Mouse (Mus musculus) kidney, postnatal 25 days (tissue): ENCODE data around the gene Panx2.

Experiments
- DNase-seq, 2 experiments: peaks; one replicate each; pipeline ENCODE4 v3.0.0; 2021; ENCODE audit warnings: mixed read lengths in 2 of 2

The Panx2 gene

DNA sequence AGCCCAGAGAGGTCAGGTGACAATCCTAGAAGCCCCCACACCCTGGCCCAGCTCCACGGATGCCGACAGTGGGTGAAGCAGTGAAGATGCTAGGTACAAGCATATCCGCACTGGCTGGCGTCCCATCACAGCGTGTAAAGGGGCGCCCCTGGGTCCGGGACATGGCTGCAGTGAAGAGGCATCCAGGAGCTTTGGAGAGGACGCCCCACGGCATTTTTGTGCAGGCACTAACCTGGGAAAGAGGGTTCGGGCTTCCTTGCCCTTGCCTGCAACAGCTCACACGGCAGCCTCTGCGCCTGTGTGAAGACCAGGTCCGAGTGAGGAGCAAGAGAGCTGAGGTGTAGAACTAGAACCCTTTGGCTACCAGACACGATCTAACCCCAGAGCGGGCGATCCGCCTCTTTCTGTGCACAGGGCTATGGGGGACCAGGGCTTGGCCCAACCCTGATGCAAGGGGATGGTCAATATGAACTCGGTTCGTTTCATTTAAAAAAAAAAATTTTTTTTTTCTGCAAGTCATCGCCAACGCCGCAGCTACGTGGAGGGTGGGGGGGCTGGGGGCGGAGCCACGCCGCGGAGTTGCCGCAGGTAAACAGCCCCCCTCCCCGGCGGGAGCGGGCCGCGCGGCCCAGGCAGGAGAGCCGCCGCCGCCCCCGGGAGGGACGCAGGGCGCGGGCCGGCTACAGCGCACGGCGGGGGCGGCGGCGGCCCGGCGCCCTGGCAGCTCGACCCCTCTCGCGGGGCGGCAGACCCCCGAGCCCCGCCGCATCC is at the start of gene Panx2:
Panx2 (plus strand) TSS at position 574 of the 771 bp plus-strand sequence.
- peak in 1 of 2 experiments; percentile 38 for DNase-seq

DNA sequence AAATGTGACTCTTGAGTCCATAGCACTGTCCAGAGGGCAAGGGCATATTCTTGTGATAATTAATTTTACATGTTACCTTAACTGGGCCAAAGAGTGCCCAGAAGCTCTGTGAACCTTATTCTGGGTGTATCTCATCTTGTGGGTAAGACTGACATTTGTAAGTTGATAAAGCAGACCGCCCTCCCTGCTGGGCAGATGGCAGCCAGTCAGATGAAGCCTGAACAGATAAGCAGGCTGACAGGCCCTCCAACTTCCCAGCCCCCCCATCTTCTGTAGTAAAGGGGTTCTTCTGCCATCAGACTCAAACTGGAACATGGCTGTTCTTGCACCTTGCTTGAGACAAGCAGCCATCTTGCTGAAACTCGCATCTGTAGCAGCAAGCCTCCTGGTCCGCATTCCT is 42.8 kb upstream of the Panx2 start:
- DNase-seq: no peak

DNA sequence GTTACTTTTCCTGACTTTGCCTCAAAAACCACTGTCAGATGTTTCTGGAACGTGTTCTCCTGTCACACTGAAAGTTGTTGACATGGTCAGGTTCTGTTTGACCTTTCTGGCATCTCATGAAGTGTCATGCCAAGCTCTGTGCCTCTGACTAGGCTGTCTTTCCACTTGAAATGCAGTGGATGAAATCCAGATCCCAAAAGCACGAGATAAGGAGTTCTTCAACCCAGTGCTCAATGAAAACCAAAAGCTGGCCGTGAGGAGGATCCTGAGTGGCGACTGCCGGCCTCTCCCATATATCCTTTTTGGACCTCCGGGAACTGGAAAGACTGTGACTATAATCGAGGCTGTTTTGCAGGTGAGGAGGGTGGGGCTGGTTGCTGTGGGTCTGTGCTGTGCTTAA is 39.4 kb upstream of the Panx2 start:
- DNase-seq: no peak

DNA sequence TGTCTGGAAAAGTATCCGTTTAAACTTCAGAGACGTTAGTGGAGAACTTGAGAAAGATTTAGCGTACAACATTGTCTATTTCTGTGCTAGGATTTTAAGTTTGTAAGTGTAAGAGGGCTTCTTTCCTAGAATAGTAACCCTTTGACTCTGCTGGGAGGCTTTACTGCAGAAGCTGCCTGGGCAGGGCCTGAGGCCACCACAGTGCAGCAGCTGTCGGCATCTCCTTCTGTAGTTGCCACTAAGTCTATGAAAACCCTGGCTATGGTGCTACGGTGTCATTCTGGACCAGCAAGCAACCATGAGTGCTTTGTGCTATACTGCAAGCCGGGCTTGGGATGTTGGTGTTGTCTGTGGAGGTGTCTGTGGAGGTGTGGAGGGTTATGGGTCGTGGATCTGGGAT is 39.0 kb upstream of the Panx2 start:
- DNase-seq: no peak

DNA sequence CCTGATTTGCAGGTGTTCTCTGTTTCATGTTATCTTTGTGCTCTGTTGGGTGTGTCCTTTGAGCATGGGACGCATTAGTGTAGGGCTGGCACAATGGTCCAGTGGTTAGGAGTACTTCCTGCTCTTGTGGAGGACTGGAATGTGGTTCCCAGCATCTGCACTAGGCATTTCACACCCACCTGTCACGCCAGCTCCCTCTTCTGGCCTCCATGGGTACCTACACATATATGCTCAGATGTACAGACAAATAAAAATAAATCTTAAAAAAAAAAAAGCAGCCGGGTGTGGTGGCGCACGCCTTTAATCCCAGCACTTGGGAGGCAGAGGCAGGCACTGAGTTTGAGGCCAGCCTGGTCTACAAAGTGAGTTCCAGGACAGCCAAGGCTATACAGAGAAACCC is 15.2 kb upstream of the Panx2 start:
- DNase-seq: peak in 1 of 2 experiments; percentile 15

DNA sequence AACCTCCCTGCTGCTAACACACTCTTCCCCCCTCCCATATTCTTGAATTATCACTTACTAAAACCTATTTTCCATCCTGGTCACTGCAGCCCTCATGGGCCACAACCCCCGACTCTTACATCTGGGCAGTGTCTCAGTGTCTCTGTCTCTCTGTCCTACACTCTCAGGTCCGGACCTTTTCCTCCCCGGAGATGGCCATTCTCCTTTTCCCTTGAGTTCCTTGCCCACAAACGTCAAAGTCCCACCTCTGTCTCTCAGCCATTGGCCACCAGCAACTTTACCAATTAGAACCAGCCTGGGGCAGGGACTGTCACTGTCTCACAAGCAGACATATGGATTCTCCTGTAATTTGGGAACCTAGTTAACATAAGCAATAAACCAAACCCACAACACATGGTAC is 13.2 kb upstream of the Panx2 start:
- DNase-seq: no peak

DNA sequence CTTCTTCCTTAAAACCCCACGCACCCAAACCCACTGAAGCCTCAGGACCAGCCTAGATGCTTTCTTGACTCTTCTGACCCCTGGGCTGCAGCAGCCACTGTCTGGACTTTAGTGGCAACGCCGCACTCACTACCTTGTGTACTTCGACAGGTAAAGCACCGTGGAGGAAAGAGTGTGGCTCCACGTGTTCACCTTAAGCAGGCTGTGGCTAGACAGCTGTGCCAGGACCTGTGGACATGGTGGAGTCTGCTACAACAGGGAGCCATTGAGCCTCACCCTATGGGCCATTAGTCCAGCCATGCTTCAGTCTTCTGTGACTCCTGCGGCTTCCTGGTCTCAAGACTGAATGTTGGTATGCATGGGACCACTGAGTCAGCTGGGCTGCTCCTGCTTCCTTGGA is 4.9 kb upstream of the Panx2 start:
- DNase-seq: peak in 1 of 2 experiments; percentile 32

DNA sequence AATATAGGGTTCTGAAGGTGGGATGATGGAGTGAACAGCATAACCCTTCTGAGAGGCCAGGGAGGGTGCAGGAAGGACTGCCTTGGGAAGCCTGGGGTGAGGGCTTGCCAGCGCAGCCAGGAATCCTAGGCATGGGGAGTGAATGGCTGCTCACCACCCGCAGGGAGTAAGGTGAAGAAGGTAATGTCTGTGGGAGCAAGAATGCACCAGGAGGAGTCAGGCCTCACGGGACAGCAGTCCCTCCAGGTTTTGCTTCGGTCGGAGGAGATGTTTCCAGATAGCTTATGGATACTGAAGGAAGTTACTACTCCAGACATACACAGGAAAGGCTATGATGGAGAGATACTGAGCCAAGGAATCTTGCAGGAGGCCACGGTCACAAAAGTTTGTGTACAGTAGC is 798 bp upstream of the Panx2 start:
- peak in 1 of 2 experiments; percentile 10 for DNase-seq

DNA sequence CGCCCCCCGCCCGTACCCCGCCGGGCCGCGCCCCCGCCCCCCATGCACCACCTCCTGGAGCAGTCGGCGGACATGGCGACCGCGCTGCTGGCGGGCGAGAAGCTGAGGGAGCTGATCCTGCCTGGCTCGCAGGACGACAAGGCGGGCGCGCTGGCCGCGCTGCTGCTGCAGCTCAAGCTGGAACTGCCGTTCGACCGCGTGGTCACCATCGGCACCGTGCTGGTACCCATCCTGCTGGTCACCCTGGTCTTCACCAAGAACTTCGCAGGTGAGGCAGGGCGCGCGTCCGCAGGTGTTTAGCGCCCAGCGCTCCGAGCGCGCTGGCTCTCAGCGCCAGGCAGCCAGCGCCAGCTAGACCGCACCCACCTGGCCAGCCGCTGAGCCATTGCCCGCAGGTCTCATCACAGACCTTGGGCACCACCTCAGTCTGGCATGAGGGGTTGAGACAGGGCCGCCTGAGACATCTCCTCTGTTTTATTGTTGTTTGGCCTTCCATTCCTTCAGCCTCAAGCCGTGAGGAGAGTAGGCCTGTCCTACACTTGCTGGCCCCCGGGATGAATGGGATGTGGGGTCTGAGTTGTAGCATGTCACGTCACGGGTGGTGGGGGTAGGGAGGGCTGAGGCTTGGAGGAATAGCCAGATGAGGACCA is 623 bp downstream of the Panx2 start:
- peak in 1 of 2 experiments; percentile 45 for DNase-seq

DNA sequence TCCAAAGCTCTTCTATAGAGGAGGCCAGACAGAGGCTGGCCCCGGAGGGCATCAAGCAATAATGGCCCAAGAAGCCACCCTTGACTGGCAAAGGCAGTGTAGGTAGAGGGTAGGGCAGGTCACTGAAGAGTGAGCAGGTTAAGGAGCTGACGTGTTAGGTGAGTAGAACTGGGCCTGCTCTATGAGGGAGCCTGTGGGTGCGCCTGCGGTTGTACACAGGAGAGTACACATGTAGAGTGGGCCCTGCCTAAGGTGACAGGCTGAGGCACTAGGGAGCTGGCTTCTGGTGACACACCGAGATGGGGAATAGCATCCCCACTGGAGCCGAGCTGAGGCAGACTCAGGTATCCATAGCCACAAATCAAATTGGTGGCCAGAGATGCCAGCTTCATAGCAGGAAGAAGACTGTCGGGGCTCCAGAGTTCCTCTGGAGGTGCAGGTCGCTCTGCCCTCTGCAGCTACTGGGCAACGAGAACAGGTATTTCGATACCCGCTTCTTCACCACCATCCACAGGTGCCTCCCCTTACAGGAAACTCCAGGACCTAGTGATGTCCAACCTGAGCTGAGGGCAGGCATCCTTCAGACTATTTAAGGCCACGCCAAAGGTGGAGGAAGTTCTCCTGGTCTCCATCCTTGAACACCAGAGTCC is 1.4 kb downstream of the Panx2 start:
- peak in 1 of 2 experiments; percentile 17 for DNase-seq

DNA sequence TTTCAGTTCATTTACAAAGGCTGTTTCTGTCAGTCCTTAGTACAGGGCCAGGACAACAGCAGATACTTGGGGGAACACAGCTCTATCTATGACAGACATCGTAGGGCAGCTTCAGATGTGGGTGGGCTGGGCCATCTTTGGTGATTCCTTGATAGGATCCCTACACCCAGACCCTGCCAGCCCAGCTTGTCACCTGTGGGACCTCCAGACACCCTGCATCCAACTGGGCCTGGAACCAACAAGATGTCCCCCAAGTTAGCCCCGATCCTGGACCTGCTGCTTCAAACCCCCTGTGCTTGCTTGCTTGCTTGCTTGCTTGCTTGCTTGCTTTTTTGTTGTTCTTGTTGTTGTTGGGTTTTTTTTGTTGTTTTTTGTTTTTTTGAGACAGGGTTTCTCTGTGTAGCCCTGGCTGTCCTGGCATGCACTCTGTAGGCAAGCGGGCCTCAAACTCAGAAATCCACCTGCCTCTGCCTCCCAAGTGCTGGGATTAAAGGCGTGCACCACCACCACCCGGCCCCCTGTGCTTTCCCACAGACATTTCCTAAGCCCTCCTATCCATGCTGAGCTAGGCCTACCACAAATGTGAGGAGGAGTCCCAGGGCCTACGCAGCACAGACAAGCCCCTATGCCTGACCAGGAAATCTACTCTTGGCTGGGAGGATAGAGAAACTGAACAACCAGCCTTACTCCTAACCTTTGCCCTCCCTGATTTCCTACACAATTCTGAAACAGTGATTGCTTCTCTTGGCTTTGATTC is 2.4 kb downstream of the Panx2 start:
- peak in 1 of 2 experiments; percentile 24 for DNase-seq

DNA sequence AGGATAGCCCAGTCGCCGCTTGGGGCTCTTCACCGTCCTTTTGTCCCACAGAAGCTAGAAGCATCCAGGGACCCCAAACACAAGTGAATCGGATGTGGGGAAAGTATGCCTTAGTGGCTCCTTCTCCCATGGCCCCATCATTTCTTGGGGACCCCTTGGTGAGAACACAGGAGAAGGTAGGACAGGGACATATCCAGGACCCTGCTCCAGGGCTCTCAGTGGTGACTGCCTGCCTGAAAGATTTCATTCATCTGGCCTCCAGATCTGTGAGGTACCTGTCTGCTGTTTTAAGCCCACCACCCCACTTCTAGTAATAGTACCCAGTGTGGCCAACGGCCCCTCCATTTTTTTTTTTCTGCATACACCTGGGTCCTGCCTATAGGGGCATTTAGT is 3.0 kb downstream of the Panx2 start:
- peak in 1 of 2 experiments; percentile 15 for DNase-seq

DNA sequence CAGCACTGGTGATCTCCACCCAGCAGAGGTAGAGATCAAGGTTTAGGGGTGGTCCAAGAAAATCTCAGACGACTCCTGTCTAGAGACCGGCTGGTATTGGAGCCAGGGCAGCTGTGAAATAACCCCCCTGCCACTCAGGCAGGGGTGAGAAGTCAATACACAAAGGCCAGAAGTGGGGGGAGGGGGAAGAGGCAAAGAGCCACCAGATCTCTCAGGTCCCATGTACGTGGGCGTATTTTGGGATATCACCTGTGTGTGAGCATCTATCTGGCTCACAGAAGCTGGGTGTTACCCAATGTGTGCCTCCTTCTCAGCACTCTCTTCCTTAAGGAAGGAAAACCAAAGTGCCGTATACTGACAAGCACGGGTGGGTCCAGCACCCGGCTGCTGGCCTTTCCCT is 3.5 kb downstream of the Panx2 start:
- DNase-seq: peak in 1 of 2 experiments; percentile 21

DNA sequence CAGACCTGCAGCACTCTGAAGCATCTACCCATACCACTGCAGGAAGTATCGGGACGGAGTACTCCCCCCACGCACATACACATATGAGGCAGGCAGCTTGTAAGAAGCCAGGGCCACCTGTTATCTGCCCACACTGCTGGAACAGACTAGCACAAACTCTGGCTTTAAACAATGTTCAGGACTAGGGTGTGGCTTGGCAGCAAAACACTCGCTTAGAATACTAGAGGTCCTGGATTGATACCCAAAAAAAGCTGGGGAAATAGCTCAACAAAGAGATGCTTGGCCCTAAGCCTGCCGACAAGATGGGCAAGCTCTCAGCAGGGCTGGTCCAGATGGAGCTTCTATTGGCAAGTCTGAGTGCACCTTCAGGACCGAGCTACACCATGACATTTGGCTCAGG is 4.0 kb downstream of the Panx2 start:
- DNase-seq: peak in 1 of 2 experiments; percentile 25

DNA sequence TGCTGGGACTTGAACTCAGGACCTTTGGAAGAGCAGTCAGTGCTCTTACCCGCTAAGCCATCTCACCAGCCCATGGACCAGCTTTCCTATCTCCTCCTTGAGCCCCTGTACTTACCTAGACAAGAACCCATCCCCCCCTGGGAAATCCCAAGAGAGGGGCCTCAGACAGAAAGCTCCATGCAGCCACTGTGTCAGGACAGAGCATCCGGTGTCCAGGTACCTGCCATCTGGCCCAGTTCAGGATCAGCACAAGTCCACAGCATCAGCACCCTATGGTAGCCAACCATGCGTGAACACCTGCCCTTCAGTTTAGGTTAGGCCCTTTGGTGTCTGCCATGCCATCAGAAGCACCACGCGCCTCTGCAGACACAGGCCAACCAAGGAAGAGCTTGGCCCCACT is 5.4 kb downstream of the Panx2 start:
- peak in 1 of 2 experiments; percentile 28 for DNase-seq

DNA sequence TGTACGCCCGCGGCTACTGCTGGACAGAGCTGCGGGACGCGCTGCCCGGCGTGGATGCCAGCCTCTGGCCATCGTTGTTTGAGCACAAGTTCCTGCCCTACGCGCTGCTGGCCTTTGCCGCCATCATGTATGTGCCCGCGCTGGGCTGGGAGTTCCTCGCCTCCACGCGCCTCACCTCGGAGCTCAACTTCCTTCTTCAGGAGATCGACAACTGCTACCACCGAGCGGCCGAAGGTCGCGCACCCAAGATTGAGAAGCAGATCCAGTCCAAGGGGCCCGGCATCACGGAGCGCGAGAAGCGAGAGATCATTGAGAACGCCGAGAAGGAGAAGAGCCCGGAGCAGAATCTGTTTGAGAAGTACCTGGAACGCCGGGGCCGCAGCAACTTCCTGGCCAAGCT is 8.1 kb downstream of the Panx2 start:
- DNase-seq: peak in 1 of 2 experiments; percentile 37

DNA sequence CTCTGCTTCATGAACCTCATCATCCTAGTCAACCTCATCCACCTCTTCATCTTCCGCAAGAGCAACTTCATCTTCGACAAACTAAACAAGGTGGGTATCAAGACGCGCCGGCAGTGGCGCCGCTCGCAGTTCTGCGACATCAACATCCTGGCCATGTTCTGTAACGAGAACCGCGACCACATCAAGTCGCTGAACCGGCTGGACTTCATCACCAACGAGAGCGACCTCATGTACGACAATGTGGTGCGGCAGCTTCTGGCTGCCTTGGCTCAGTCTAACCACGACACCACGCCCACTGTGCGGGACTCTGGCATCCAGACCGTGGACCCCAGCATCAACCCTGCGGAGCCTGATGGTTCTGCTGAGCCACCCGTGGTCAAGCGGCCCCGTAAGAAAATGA is 8.7 kb downstream of the Panx2 start:
- DNase-seq: no peak

DNA sequence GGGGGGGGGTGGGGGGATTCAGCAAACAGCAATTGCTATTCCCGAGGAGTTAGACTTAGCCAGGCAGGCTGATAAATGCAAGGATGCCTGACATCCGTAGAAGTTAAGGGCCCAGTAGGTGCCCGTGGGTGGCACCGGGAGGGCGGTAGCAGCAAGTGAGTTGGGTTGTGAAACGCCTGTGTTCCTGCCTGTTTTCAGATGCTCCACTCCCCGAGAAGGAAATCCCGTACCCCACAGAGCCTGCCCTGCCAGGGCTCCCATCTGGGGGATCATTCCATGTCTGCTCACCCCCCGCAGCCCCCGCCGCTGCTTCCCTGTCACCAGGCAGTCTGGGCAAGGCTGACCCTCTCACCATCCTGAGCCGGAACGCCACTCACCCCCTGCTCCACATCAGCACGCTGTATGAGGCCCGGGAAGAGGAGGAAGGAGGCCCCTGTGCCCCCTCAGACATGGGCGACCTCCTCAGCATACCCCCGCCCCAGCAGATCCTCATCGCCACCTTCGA is 9.9 kb downstream of the Panx2 start:
- DNase-seq: no peak

DNA sequence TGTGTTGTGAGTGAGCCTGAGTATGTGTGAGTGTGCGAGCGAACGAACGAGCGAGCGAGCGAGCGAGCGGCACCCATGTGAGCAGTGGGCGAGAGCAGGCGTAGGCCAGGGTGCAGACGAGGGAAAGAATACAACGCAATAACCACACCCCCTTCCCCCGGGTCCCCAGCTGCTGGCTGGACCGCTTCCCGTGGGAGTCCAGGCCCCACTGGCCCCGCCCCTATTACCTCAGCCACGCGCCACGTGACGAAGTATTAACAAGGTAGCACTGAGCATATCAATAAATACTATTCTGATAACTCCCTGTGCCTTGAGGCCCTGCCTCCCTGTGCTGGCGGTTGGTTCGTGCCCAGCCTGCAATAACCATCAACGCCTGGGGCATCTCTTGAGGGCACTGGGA is 11.1 kb downstream of the Panx2 start:
- peak in 1 of 2 experiments; percentile 29 for DNase-seq

DNA sequence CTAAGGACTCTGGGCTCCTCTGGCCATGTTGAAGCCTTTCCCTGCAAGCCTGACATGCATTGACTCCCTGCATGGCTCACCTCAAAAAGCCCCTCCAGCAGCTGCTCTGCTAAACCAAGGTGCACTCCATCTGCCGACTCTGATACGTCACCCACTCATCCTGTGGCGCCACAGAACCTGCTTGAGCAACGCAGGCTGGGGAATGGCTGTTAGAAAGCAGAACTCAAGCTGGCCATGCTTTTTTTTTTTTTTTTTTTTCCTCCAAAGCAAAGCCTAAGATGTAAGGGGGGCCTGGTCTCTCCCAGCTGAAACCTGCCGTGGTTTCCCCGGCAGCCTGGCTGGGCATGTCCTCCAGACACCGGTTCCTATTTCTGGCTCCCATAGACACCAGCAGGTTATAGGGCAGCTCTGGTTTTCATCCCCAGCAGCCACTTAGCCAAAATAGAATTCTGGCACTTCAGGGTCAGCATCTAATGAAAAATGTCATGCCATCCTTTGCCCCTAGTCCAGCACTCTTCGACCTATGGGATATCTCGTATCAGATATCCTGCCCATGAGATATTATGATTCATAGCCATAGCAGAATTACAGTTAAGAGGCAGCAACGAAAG is 14.6 kb downstream of the Panx2 start:
- DNase-seq: no peak

DNA sequence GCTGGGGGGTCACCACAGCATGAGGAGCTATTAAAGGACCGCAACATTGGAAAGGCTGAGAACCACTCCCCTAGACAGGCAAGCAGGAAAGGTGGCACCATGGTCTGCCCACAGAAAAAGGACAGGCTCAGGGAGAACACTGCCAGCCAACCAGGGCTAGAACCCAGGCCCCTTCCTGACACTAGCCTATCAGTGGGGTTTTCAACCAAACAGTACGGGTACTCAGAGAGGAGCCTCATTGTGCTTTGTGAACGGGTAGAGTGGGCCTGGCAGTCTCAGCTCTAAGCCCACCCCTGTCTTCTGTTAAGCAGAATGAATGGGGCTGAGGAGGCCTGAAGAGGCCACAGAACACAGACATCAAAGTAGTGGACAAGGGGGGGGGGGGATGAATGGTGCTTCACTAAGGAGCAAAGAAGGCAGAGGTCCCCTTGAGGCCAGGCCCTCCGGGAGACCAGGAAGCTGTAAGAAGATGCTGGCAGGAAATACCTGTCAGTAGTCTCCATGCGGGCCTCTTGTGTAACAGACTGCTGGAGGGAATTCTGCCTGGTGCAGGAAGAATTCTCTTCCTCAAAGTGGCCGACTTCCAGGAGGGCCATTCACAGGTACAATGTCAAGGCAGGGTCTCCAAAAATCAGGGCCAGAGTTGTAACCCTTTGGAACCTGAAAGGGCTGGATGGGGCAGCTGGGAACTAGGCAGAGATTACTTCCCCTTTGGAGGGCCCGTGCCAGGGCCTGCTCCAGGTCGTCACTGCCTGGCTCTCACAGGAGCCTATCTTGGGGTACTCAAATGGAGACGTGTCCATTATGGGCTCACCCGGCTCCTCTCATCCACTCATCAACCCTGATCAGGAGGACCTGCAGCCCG is 15.3 kb downstream of the Panx2 start, which contains the start of gene Trabd:
Trabd (plus strand) TSS at position 512 of the 865 bp plus-strand sequence.
- DNase-seq: peak in 1 of 2 experiments; percentile 23
